Mouse (Mus musculus) cerebellum, adult 2 months (tissue): ENCODE data around the gene Krtap9-3. TPM values are rescaled to one million over a fixed set of nuclear protein-coding genes. Genes with fewer than 3 reads are reported as not detected.

ENCODE experiments used
- DNase-seq, 2 experiments: peaks; one replicate each; pipeline ENCODE4 v3.0.0; 2021
- H3K27ac ChIP-seq: fragments of 200-500 bp; 2 replicates; pipeline ENCODE4 v1.5.1; 2012; ENCODE audit warnings: low read length, control low read depth, inconsistent platforms; ENCODE audit not compliant: insufficient read depth
- H3K27me3 ChIP-seq: fragments of 200-500 bp; 2 replicates; pipeline ENCODE4 v1.6.1; 2012; ENCODE audit warnings: inconsistent platforms, mild to moderate bottlenecking, low read length, moderate library complexity; ENCODE audit not compliant: control insufficient read depth, insufficient read depth
- H3K4me1 ChIP-seq: fragments of 200-500 bp; 2 replicates; pipeline ENCODE4 v1.6.1; 2011; ENCODE audit warnings: low read length; ENCODE audit not compliant: control insufficient read depth, insufficient read depth
- H3K4me3 ChIP-seq: fragments of 200-500 bp; replicated peaks from 2 replicates; pipeline ENCODE3; 2011; ENCODE audit warnings: mild to moderate bottlenecking, low read depth, low read length, control low read depth; ENCODE audit not compliant: insufficient read depth
- CTCF ChIP-seq: fragments of 200-500 bp; IDR thresholded peaks from 2 replicates; pipeline ENCODE4 v1.5.1; 2011; ENCODE audit warnings: low read depth, mild to moderate bottlenecking, control low read depth, low read length, moderate library complexity, borderline replicate concordance; ENCODE audit not compliant: insufficient read depth
- POLR2A ChIP-seq: fragments of 200-500 bp; IDR thresholded peaks from 2 replicates; pipeline ENCODE4 v1.6.1; 2011; ENCODE audit warnings: low read length, control low read depth, borderline replicate concordance; ENCODE audit not compliant: insufficient read depth
- WGBS: fragments of 180-500 bp; shearing (Covaris S2); methylation state at CpG from one replicate; pipeline ENCODE4 v1.1.7; 2018; 5-methylcytosine and 5-hydroxymethylcytosine counted together
- polyA plus RNA-seq: library from polyadenylated mRNA; depleted of rRNA; stranded (reverse); fragments of >200 nt; gene quantifications from 2 replicates; pipeline ENCODE4 v1.2.3, GENCODE M21; 2012; rRNA removed

Krtap9-3 gene
- polyA plus RNA-seq, 1 experiment, result not detected

- 94% methylated on average over 9 of the region's 9 CpGs for WGBS
These were observed 38.5 kb downstream of the Krtap9-3 start, which contains the start of gene Gm11939 for GRCm38 (mm10) chr11:99559366-99559765. Gene Gm11939 (minus strand): TSS chr11:99559466.

GRCm38 (mm10) chr11:99557976-99558745 lies 39.7 kb downstream of the Krtap9-3 start:
- 84% methylated on average over 3 of the region's 3 CpGs for WGBS
- no peaks in the 10 kb centered on the region for H3K27me3 ChIP-seq
- no peaks in the 10 kb centered on the region for H3K4me1 ChIP-seq
- DNase-seq, result no peak
- H3K4me3 ChIP-seq, result no peak overlapping the region
- TF ChIP-seq POLR2A, result no peak
- no peak for TF ChIP-seq CTCF
- H3K27ac ChIP-seq, result no peak overlapping the region

More at GRCm38 (mm10) chr11:99559366-99559765, 38.5 kb downstream of the Krtap9-3 start, which contains the start of gene Gm11939:
- no peak within 1 kb of the TSS for H3K4me3 ChIP-seq
- no peak for DNase-seq
- TF ChIP-seq POLR2A (no peak), CTCF (no peak)
- no peaks in the 10 kb centered on the region for H3K27me3 ChIP-seq
- no peak within 1 kb of the TSS for H3K27ac ChIP-seq
- H3K4me1 ChIP-seq, result no peaks in the 10 kb centered on the region

- 33% methylated on average over 2 of the region's 2 CpGs for WGBS
- TF ChIP-seq CTCF, result no peak
- no peak for TF ChIP-seq POLR2A
- no peak for DNase-seq
- Histone ChIP-seq H3K27ac (no peak within 1 kb of the TSS), H3K4me3 (no peak within 1 kb of the TSS), H3K4me1 (no peaks in the 10 kb centered on the region), H3K27me3 (no peaks in the 10 kb centered on the region)
These were observed 41.2 kb downstream of the Krtap9-3 start, which contains the start of gene Krtap3-2 for GRCm38 (mm10) chr11:99556753-99557152. Gene Krtap3-2 (minus strand): TSS chr11:99556853.

GRCm38 (mm10) chr11:99556195-99556594 lies 41.7 kb downstream of the Krtap9-3 start:
- 88% methylated on average over 2 of the region's 2 CpGs for WGBS
- no peaks in the 10 kb centered on the region for H3K4me1 ChIP-seq
- TF ChIP-seq POLR2A, result no peak
- no peak for TF ChIP-seq CTCF

GRCm38 (mm10) chr11:99550765-99551164 lies 47.1 kb downstream of the Krtap9-3 start, which contains the start of gene Krtap3-3:
Gene Krtap3-3 (minus strand): TSS chr11:99550865.
- no peak for TF ChIP-seq CTCF
- TF ChIP-seq POLR2A, result no peak
- Histone ChIP-seq H3K27ac (no peak within 1 kb of the TSS), H3K4me3 (no peak within 1 kb of the TSS), H3K27me3 (no peaks in the 10 kb centered on the region), H3K4me1 (no peaks in the 10 kb centered on the region)
- no peak for DNase-seq
- WGBS, result 53% methylated on average over 4 of the region's 4 CpGs

More at GRCm38 (mm10) chr11:99556195-99556594, 41.7 kb downstream of the Krtap9-3 start:
- no peak overlapping the region for H3K4me3 ChIP-seq
- no peaks in the 10 kb centered on the region for H3K27me3 ChIP-seq
- no peak for DNase-seq
- H3K27ac ChIP-seq, result no peak overlapping the region

- H3K4me3 ChIP-seq, result no peak overlapping the region
- no peak overlapping the region for H3K27ac ChIP-seq
- DNase-seq, result no peak
- no peaks in the 10 kb centered on the region for H3K4me1 ChIP-seq
- no peaks in the 10 kb centered on the region for H3K27me3 ChIP-seq
- no peak for TF ChIP-seq POLR2A
- TF ChIP-seq CTCF, result no peak
These were observed 50.0 kb downstream of the Krtap9-3 start for GRCm38 (mm10) chr11:99547892-99548291.

Other genes starting within 250 kb of the Krtap9-3 start
- not detected in 2 replicates for gene Krt27, start 247.0 kb downstream of the Krtap9-3 start, polyA plus RNA-seq
- gene Krt28, start 223.2 kb downstream of the Krtap9-3 start, polyA plus RNA-seq, result 2.5 and 2.6 TPM in 2 replicates
- gene Krt10, start 208.7 kb downstream of the Krtap9-3 start, polyA plus RNA-seq, result 11.9 and 12.6 TPM in 2 replicates
- 0.11 TPM in 1 of 2 replicates, not detected in the other for gene Krt12, start 175.8 kb downstream of the Krtap9-3 start, polyA plus RNA-seq
- not detected in 2 replicates for gene Krt20, start 160.0 kb downstream of the Krtap9-3 start, polyA plus RNA-seq
- gene Krt23, start 105.0 kb downstream of the Krtap9-3 start, polyA plus RNA-seq, result 0.06 and 0.08 TPM in 2 replicates
- not detected in 2 replicates for gene Krt39, start 76.8 kb downstream of the Krtap9-3 start, polyA plus RNA-seq
- not detected in 2 replicates for gene Krt40, start 54.9 kb downstream of the Krtap9-3 start, polyA plus RNA-seq
- gene Krtap3-3, start 47.2 kb downstream of the Krtap9-3 start, polyA plus RNA-seq, result not detected in 2 replicates
- gene Krtap3-2, start 41.3 kb downstream of the Krtap9-3 start, polyA plus RNA-seq, result not detected in 2 replicates
- not detected in 2 replicates for gene Gm11939, start 38.6 kb downstream of the Krtap9-3 start, polyA plus RNA-seq
- gene Krtap3-1, start 31.5 kb downstream of the Krtap9-3 start, polyA plus RNA-seq, result not detected in 2 replicates
- gene Krtap1-5, start 17.1 kb downstream of the Krtap9-3 start, polyA plus RNA-seq, result not detected in 2 replicates
- gene Krtap1-4, start 14.5 kb downstream of the Krtap9-3 start, polyA plus RNA-seq, result not detected in 2 replicates
- gene Krtap1-3, start 6.8 kb downstream of the Krtap9-3 start, polyA plus RNA-seq, result not detected in 2 replicates
- gene Gm11938, start 5.2 kb upstream of the Krtap9-3 start, polyA plus RNA-seq, result not detected in 2 replicates
- gene Gm11937, start 12.1 kb upstream of the Krtap9-3 start, polyA plus RNA-seq, result not detected in 2 replicates
- gene Krtap2-4, start 16.7 kb upstream of the Krtap9-3 start, polyA plus RNA-seq, result not detected in 2 replicates
- gene Gm11562, start 22.3 kb upstream of the Krtap9-3 start, polyA plus RNA-seq, result not detected in 2 replicates
- not detected in 2 replicates for gene Krtap4-1, start 30.1 kb upstream of the Krtap9-3 start, polyA plus RNA-seq
- gene Krtap4-2, start 37.0 kb upstream of the Krtap9-3 start, polyA plus RNA-seq, result not detected in 2 replicates
- gene Krtap4-7, start 46.0 kb upstream of the Krtap9-3 start, polyA plus RNA-seq, result not detected in 2 replicates
- gene Gm11555, start 52.1 kb upstream of the Krtap9-3 start, polyA plus RNA-seq, result not detected in 2 replicates
- not detected in 2 replicates for gene Gm11563, start 60.9 kb upstream of the Krtap9-3 start, polyA plus RNA-seq
- not detected in 2 replicates for gene Krtap4-6, start 67.9 kb upstream of the Krtap9-3 start, polyA plus RNA-seq
- gene Gm14190, start 92.6 kb upstream of the Krtap9-3 start, polyA plus RNA-seq, result not detected in 2 replicates
- not detected in 2 replicates for gene Gm14180, start 136.2 kb upstream of the Krtap9-3 start, polyA plus RNA-seq
- gene Gm11595, start 174.8 kb upstream of the Krtap9-3 start, polyA plus RNA-seq, result not detected in 2 replicates
- not detected in 2 replicates for gene Krtap4-8, start 182.6 kb upstream of the Krtap9-3 start, polyA plus RNA-seq
- gene Krtap4-9, start 187.1 kb upstream of the Krtap9-3 start, polyA plus RNA-seq, result not detected in 2 replicates
- gene Gm11596, start 195.4 kb upstream of the Krtap9-3 start, polyA plus RNA-seq, result not detected in 2 replicates
- gene Gm11569, start 200.8 kb upstream of the Krtap9-3 start, polyA plus RNA-seq, result not detected in 2 replicates
- not detected in 2 replicates for gene Gm11554, start 206.3 kb upstream of the Krtap9-3 start, polyA plus RNA-seq
- gene Krtap4-13, start 211.8 kb upstream of the Krtap9-3 start, polyA plus RNA-seq, result not detected in 2 replicates
- not detected in 2 replicates for gene Gm11564, start 217.6 kb upstream of the Krtap9-3 start, polyA plus RNA-seq
- gene 2300003K06Rik, start 240.0 kb upstream of the Krtap9-3 start, polyA plus RNA-seq, result not detected in 2 replicates